Mouse (Mus musculus) embryo, embryonic 11.5 days (tissue): Measurements from ENCODE around the gene Elmod2.
"Not testable (repeated sequence)": the region's sequence is repeated elsewhere in the genome, so short reads cannot be mapped to it uniquely, and the experiment has no call there.

Experiments used
- DNase-seq: peaks from one replicate; pipeline ENCODE4 v3.0.0-alpha.2; 2012; ENCODE audit warnings: low read depth, low spot score

Elmod2 gene

DNA sequence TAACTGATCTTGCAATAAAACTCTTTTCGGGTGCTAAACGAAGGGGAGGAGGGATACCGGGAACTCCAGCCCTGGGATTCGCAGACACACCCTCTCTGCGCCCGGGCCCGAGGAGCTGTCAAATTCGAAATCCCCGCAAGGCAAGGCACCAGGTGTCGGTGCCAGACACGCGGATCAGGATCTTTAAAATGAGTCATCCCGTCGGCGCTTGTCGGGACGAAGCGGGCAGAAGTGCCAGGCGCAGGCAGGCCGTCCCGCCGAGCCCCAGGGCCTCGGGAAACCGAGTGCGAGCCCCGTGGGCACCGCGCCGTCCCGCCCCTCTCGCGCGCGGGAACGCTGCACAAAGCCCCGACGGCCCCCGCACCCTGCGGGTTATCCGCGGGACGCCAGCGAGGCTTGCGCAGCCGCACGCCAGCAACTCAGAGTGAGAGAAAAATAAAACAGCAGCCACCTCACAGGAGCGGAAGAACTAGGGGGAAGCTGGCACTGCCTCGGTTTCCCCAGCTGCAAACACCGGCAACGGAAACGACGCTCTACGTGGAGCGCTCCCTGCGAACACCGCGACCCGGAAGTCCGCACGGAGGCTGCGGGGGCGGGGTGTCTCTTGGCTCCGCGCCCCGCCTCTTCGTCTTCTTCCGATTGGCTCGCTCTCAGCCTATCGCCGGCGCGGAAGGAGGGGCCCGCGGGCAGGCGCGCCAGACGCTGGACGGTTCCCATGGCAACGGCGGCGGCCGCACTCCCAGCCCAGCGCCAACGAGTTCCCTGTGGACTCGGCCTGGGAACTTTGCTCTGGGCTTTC lies at the start of gene Elmod2:
Elmod2 (minus strand) TSS at position 588 of the 799 bp plus-strand sequence.
- DNase-seq, result peak; percentile 91

DNA sequence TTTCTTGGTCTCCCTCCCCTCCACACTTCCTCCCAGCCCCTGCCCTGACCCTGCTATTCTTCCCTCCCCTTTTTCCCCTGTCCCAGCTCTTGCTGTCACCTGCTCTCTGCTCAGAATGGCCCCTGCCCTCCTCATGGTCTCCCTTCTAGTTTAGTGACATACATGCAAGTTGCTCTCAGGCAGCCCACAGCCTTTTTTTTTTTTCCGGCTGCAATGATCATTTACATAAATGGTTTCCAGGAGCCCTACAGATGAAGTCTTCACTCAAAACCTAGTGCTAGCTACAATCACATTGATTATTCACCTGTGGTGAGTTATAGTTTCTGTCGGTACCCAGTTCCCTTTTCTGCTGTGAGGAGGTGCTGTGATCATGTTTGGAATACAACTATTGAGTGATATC lies 48.7 kb upstream of the Elmod2 start:
- DNase-seq, result no peak

DNA sequence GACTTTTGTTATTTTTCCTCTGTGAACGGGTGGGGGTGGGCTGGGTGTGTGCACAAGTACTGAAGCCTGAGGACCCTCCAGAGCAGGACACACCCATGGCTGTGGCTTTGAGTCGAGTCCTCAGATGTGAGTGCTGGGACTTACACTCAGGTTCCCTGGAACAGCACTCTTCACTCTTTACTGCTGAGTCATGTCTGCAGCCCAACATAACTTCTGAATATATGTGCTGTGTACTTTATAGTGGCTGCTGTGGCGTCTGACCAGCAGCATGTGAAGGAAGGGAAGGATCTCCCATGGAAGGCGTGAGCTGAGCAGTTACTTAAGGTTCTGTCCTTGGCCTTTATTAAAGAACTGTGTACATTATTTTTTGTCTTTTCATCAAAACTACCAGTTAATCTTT lies 47.9 kb upstream of the Elmod2 start:
- no peak for DNase-seq

DNA sequence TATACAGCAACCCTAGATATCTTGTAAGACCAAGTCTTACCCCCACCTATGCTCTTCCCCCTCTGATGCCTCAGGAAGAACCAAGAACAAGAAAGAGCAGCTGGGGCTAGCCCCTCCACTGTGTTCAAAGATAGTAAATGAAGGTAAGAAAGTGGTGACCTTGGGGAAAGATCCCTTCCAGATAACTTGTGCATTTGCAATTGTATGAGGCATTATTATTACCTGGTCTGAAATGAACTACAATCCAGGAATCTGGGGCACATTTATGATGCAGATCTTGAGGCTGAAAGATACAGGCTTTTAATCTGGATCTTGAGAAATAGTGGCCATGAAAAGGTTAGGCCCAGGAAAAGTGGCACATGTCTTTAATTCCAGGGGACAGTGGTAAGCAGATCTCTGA lies 44.9 kb upstream of the Elmod2 start:
- DNase-seq, result no peak

DNA sequence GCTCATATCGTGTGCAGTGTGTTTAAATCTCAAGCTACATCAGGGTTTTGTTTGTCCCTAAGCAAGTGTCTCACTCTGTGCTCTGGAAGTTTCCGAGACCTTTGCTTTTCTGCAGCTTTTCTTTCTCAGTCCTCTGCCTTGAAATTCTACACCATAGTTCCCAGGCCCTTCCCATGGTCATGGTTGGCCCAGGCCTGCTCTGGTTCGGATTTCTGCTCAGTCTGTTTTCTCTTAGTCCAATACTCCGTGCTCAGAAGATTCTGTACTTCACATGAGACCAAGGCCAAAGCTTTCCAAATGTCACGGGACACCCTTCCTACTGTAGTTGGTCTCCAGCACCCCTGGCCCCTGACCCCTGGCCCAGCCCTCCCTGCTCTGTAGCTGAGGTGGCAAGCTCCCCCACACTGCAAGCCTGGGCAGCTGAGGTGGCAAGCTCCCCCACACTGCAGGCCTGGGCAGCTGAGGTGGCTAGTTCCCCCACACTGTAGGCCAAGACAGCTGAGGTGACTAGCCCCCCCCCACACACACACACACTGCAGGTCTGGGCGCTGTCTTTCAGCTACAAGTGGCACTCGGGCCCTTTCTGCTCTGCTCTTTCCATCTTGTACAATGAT lies 31.0 kb upstream of the Elmod2 start:
- peak; percentile 9 for DNase-seq

DNA sequence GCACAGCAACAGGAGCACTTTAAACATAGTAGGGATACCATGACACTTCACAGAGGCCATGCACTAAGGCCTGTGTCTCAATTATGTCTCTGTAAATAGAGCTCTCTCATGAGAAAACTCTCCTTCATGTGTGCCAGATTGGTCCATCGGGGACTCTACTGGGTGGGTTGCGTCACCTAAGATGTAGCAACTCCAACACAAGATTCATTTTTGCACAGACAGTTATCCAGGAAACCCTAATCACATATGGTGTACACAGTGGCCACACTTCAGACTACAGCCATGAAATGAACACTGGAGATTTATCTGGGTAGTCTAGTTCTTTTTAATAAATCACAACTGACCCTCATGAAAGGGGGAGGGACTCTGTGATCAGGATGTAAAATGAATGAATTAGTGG lies 19.0 kb upstream of the Elmod2 start:
- DNase-seq, result no peak

DNA sequence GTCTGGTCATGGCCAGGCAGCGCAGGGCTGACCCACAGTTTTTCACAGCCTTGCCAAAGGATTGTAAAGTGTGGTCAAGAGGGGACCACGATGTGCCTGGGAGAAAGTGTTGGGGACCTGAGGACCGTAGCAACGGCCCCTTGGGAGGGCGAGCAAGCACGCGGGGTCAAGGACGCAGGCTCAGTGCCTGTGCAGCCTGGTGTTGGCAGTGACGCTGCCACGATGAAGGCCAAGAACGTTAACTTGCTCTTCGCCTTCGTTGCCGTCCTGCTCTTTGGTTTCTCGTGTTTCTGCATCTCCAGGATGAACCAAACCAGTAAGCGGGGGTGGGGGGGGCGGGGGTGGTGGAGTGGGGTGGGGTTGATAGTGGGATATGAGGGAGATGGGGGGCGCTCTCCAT lies 16.0 kb upstream of the Elmod2 start, which contains the start of gene Mgat4d:
Mgat4d (plus strand) TSS at position 209 of the 400 bp plus-strand sequence.
- no peak for DNase-seq

DNA sequence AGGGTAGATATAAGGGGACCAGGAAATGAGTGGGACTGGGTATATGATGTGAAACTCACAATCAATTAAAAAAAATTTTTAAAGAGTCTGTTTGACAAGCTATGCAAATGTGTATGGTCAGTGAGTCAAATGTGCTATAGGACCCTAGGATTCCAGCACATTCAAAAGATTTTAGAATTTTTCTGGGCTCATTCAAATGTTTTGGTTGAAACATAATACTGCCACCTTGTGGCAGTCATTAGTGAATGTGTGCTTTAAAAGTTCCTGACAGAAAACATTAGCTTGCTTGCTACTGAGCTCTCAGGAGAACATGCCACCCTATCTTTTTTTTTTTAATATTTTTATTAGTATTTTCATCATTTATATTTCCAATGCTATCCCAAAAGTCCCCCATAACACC lies 10.4 kb upstream of the Elmod2 start:
- peak; percentile 9 for DNase-seq

DNA sequence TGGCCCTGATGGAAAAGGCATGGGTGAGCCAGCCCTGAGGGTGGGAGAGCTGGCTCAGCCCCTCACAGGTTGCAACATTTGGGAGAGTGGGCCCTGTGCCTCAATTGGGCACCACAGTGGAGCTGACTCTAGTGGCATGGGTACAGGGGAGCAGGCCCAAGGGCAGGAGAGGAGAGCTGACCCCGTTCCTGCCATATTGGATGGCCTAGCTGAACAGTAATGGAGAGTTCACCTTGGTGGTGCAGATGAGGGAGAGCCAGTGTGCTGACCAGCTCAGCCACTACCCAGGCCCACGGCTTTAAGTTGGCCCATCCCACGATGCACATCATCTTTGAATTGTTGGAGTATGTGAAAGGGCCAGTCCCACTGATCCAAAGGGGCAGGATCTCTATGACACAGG lies 9.8 kb upstream of the Elmod2 start:
- DNase-seq, result no peak

DNA sequence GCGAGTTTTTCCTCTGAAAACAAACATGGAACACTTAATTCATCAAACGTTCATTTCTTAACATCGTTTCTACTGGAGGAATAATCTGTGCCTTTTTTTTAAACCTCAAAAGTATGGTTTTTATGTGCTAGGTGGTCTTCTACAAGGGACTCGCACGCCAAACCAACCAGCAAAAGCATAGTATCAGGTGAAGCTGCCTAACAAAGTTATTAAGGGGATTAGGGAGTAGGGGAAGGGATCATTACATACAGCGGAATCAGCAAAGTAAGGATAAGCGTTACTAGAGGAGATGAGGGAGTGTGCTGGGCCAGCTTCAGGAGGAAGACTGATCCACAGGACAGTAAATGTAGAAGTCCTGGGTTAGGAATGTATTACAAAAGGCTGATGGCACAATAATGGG lies 578 bp upstream of the Elmod2 start:
- DNase-seq, result no peak

DNA sequence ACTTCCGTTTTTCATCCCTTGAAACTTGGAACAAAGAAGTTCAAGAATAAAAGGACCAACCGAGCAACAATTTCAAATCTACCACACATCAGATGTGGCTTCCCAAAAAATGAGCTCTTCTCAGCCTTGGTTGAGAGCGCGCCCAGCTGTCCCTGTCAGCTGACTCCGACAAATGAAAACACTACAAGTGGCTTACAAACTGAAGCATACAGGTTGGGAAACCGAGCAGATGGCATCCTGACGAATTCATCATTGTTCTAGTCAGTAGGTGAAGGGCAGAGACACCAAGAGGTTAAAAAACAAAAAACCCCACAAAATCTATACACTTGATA lies 753 bp downstream of the Elmod2 start:
- peak; percentile 11 for DNase-seq

DNA sequence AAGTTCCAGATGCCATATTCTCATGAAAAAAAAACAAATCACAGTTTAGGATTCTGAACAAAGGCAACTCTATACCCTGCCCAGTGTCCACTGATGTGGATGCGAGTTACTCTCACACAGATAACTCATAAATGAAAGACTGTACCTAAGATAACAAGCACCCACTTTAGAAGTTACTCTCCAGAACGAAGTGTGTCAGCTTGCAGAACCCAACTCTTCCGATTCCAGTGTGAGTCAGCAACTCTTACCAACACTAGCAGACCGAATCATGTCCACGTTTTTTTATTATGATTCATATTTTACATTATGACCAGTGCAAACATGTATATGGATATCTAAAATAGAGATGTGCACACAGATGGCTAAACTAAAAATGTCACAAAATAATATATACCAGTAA lies 4.4 kb downstream of the Elmod2 start:
- no peak for DNase-seq

DNA sequence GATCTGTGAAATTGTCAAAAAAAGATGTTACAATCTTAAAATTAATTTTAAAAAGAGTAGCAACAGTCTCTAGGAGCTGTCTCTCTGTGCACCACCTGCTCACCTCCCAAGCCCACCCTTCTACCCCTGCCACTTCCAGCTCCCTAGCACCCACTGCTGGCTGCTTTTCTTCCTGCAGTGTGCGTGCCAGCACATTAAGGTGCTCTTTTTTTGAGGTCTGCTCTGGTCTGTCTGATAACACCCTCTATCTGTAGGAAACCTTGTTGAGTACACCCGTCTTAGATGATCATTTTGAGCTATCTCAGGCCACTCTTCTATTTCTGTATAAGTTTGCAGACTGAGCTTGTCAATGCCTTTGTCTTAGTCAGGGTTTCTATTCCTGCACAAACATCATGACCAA lies 9.2 kb downstream of the Elmod2 start:
- DNase-seq, result no peak

DNA sequence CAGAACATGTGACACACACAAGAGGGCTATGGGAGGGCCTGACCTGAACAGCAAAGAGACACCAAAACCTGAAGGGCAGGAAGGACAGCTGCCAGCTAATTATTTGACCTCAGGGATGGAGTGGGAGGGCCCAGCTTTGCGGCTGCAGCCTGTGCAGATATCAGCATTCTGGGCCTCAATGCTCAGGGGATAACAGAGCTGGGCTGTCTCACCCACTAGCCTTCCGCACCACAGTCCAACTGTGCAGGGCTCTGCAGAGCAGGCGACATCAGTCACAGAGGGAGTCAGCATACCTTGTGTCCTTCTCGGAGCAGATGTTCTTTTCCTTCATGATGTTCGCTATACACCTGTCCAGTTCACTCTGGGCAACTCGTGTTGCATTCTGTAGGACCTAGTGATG lies 9.9 kb downstream of the Elmod2 start:
- no peak for DNase-seq

DNA sequence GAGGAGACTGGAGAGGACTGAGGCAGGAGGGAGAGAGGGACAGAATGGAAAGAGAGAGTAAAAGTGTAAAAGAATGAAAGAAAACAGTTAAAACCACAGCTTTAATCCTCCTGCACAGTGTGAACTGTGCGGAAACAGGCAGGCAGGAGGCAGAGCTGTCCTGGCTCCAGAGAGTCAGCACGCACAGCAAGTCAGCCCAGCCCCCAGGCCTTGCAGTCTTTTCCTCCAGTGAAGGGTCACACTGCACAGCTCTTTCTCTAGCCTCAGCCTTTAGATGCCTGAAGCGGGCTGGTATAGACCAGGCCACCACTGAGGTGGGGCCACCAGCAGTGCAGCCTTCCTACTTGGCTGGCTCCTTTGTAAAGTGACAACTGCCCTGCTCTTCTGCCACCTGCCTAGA lies 11.7 kb downstream of the Elmod2 start:
- DNase-seq, result no peak

DNA sequence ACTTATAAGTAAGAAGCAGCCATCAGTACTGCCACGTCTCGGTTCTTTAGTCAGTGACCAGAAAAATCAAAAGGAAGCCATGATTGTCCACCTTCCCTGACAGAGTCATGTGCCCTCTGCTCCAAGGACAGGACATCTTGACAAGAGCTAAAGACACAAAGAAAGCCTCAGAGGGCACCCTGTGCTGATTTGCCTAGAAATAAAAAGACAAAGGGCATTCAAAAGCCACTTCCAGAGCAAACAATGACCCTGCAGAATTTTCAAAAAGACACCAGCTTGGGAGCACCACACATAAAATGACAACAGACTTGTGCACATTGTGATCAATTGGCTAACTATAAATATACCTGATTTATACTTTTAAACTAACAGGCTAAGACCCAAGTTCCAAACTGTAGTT lies 16.6 kb downstream of the Elmod2 start:
- no peak for DNase-seq

DNA sequence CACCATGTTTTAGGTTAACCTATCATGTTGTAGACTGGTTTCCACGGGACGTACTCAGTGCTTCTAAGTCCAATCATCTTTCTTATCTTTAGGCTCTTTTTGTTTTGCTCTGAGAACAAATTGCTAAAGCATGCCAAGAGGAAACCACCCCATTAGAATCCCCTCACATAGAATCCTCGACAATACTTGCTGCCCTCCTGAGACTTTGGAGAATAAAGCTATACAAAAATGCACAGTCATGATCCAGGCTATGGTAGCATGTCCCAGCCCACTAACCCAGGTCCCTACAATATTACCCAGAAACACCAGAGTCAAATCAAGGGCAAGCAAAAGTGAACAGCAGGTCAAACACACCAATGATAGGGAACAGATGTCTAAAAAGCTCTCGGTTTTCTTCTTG lies 17.2 kb downstream of the Elmod2 start:
- not testable (repeated sequence) for DNase-seq

DNA sequence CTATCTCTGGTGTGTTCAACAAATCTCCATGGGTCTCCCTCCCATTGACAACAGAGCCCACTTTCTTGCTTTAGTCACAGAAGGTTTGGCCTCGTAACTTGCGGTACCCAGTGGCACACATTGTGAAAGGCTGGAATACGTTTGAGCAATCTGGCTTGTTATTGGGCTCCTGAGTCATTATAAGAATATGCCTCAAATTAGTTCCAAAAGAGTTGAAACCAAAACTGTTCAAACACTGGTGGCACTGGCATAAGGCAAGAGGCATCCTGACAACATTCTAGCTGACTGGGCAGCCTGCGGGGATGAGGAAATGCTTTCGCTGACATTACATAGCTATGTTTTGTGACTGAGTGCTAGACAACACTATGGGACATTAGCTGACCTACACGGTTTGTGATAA lies 22.4 kb downstream of the Elmod2 start:
- no peak for DNase-seq

DNA sequence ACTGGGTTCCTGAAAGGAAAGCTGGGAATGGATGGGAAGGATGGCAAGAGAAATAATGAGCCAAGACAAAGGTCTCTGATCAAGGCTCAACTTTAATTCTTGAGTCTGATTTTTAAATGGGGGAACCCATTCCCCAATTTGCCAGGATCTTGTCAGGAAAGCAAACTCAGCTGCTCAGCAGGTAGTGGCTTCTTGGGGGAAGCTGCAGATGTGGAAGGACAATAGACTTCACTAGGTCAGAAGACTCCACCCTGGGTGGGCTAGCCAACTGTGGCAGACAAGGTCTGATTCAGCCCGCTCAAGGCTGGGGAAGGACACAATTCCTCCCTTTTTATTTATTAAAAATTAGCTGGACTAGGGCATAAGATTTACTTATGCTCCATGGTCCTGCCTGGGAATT lies 27.3 kb downstream of the Elmod2 start:
- DNase-seq, result no peak

DNA sequence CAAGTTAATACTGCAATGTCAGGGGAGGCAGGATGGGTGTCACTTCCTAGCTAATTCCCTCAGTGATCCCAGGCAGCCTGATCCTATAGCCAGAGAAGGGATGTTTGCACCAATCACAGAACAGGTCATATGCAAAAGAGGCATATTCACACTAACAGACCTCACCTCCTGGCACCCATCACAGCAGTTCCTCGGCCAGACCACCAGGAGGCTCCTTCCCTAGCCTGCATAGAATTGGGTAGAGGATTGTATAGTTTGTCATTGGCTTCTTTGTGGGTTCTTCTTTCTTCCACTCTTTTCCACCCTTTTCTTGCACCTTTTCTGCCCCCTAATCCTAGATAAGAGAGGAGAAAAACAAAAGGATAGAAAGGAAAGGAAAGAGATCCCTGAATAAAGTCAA lies 32.2 kb downstream of the Elmod2 start:
- no peak for DNase-seq

DNA sequence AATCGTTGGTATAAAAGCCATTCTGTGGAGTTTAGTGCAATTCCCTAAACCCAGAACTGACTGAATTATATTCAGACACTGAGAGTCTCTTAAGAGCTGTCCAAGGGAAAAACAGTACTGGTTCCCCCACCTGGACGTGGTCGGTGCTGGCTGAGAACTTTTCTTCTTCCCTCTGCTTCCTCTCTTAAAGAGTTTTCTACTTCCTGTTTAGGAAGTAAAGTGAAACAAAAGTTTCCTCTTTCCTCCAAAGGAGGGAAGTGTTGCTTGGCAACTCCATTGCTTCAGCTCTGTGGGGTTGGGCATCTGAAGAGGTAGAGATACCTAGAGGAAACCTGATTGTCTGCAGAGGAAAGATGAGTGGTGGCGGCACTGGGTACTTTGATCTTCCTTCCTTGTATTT lies 34.9 kb downstream of the Elmod2 start:
- no peak for DNase-seq

DNA sequence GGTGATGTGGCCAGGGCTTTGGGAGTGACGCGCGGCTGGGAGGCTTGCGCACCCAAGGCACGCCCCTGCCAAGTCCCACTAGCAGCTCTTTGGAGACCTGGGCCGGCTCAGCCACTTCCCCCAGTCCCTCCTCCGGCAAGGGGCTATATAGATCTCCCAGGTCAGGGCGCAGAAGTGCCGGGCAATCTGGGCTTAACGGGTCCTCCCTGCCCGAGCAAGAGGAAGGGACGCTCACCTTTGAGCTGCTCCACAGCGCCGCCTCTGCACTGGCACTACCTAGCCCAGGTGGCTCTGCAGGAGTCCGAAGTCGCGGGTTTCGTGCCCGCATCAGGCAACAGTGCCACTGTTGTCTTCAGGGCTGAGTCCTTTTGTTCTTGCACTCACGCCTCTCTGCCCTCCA lies 42.1 kb downstream of the Elmod2 start, which contains the start of gene Ucp1:
Ucp1 (plus strand) TSS at position 177 of the 400 bp plus-strand sequence.
- DNase-seq, result no peak

DNA sequence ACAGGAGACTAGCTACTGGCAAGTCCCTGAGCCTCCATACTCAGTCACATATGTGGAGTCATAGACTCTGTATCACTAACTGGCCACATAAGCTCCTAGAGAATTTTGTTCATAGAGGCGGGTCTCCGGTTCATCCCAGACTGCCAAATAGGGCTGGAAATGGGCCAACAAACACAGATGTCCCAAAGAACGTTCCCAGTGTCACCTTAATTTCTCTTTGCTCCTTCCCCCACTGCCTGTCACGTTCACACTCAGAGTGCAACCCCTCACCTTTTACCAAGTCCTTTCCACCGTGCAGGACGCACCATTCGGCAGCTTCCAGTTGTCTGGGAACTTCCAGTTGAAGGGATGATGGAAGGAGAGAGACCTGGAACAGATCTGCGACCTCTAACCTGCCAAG lies 46.9 kb downstream of the Elmod2 start:
- no peak for DNase-seq

DNA sequence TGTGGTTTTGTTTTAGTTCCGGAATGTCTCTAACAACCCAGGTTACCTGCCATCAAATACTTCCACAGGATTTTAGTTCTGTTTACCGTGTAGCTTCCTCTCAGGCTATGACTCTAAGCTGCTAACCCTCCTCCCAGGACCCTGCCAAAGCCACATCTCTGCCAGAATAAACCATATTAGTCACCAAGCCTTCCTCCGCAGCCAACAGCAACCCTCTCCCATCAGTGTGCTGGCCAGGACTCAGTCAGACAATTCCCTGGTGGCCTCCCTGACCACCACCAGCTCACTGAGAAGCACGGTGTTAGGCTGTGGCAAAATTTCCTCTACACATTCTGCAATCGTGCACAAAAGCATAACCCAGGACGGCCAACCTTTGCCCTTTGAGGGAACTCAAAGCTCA lies 53.9 kb downstream of the Elmod2 start:
- no peak for DNase-seq
